Mouse (Mus musculus): Measurements from ENCODE around the gene Gabpb1. TPM values are rescaled to one million over a fixed set of nuclear protein-coding genes. Genes with fewer than 3 reads are reported as not detected.
"Not testable (repeated sequence)": the region's sequence is repeated elsewhere in the genome, so short reads cannot be mapped to it uniquely, and the experiment has no call there.

Gabpb1 gene
- polyA plus RNA-seq, 1 experiment from 2014 or later, result 23.2 TPM

GRCm38 (mm10) chr2:126640298-126640697 lies 35.8 kb downstream of the Gabpb1 start:
- H3K4me2 ChIP-seq, result no peak overlapping the region
- no peak for ATAC-seq (ENCODE audit: insufficient read depth)
- peaks cover 56% of the 10 kb centered on the region for H3K36me3 ChIP-seq (replicated peaks)
- H3K9ac ChIP-seq, result no peak overlapping the region
- H3K9me3 ChIP-seq (replicated peaks), result no peaks in the 10 kb centered on the region
- WGBS (ENCODE audit: insufficient replicate concordance), result 72% methylated on average over 2 of the region's 2 CpGs
- H3K27ac ChIP-seq (replicated peaks), result no peak overlapping the region
- peaks cover 10% of the 10 kb centered on the region for H3K4me1 ChIP-seq (replicated peaks)
- no peak overlapping the region for H3K4me3 ChIP-seq (replicated peaks)
- no peaks in the 10 kb centered on the region for H3K27me3 ChIP-seq

DNA sequence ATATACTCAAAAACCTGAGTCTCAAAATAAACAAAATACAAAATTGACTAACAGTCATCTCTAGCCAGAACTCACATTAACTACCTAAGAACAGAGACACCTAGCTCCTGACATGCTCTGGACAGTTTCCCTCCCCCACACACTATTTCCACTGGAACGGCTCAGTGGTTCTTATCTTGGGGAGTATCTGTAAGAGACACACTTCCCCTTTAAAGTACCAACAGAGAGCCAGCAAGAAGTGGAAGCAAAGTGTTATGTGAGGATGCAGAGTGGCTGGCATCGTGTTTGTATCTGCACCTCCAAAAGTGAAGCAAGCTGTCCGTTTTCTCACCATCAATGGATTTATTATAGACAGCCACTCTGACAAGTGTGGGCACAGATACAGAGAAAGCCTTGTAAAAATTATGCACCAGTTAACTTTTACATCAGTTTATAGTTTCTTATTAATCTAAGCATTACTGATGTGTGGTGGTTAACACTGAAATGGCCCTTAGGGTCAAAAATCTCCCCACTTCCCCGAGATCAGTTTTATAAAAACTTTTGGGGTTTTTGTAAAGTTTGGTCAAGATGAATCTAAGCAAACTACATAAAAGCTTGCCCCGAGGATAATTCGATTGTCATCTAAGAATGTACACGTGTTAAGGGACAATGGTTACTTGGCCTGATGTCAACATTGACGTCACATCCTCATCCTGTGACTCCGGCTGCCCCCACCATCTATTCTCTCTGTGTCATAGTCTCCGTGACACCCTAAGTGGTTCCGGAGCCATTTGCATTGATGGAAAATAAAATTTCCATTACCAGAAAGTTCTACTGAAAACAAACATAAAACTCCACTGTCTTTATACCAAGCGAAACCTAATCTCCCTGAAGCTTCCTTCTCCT lies 40.0 kb downstream of the Gabpb1 start:
- Histone ChIP-seq H3K4me3 (replicated peaks) (no peak overlapping the region), H3K27me3 (no peaks in the 10 kb centered on the region), H3K4me2 (no peak overlapping the region), H3K9ac (no peak overlapping the region), H3K4me1 (replicated peaks) (peaks cover 10% of the 10 kb centered on the region), H3K27ac (replicated peaks) (no peak overlapping the region; the same call in 1 of the 2 replicates), H3K9me3 (replicated peaks) (no peaks in the 10 kb centered on the region), H3K36me3 (replicated peaks) (peaks cover 43% of the 10 kb centered on the region)
- no peak for ATAC-seq (ENCODE audit: insufficient read depth)
- WGBS (ENCODE audit: insufficient replicate concordance), result 44% methylated on average over 12 of the region's 12 CpGs

DNA sequence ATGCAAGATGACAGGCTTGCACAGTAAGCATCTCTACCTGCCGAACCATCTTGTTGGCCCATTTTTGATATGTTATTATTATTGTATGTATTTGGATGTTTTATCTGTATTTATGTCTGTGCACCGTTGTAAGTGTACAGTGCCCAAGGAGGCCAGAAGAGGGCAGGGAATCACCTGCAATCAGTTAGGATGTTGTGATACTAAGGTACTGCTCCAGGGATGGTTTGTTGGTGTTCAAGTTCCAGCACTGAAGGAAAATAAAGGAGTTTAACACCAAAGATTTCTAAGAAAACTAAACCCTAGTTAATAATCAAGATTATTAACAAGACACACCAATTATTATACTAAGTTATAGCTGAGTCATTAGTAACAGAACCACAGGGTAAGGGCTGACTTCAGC lies 43.0 kb downstream of the Gabpb1 start:
- Histone ChIP-seq H3K4me1 (replicated peaks) (peaks cover 10% of the 10 kb centered on the region), H3K36me3 (replicated peaks) (peaks cover 35% of the 10 kb centered on the region), H3K9me3 (replicated peaks) (no peaks in the 10 kb centered on the region), H3K27me3 (no peaks in the 10 kb centered on the region), H3K9ac (no peak overlapping the region), H3K27ac (replicated peaks) (no peak overlapping the region), H3K4me2 (no peak overlapping the region), H3K4me3 (replicated peaks) (no peak overlapping the region)
- WGBS (ENCODE audit: insufficient replicate concordance), result 70% methylated on average over 2 of the region's 2 CpGs
- no peak for ATAC-seq (ENCODE audit: insufficient read depth)

GRCm38 (mm10) chr2:126628455-126628995 lies 47.6 kb downstream of the Gabpb1 start:
- 79% methylated on average over 9 of the region's 9 CpGs for WGBS (ENCODE audit: insufficient replicate concordance)
- no peak overlapping the region for H3K4me2 ChIP-seq

DNA sequence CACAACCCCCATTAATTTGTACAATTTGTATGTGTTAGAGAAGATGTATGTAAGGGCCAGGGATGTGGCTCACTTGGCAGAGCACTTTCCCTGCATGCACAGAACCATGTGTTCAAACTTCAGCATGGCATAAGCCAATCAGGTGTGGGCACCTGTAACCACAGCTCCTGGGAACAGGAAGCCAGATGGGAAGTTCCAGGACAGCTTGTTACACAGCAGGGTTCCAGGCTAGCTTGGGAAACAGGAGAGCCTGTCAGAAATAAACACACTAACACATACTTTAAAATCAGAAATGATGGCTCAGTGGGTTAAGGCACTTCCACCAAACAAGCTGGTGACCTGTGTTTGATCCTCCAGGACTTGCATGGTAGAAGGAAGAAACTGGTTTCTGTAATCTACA lies 53.0 kb downstream of the Gabpb1 start:
- ATAC-seq (ENCODE audit: insufficient read depth), result no peak

More at GRCm38 (mm10) chr2:126628455-126628995, 47.6 kb downstream of the Gabpb1 start:
- Histone ChIP-seq H3K9me3 (replicated peaks) (no peaks in the 10 kb centered on the region), H3K4me3 (replicated peaks) (no peak overlapping the region), H3K27me3 (no peaks in the 10 kb centered on the region), H3K36me3 (replicated peaks) (peaks cover 25% of the 10 kb centered on the region), H3K27ac (replicated peaks) (no peak overlapping the region), H3K4me1 (replicated peaks) (no peaks in the 10 kb centered on the region; the same call in 1 of the 2 replicates), H3K9ac (no peak overlapping the region)
- no peak for ATAC-seq (ENCODE audit: insufficient read depth)

DNA sequence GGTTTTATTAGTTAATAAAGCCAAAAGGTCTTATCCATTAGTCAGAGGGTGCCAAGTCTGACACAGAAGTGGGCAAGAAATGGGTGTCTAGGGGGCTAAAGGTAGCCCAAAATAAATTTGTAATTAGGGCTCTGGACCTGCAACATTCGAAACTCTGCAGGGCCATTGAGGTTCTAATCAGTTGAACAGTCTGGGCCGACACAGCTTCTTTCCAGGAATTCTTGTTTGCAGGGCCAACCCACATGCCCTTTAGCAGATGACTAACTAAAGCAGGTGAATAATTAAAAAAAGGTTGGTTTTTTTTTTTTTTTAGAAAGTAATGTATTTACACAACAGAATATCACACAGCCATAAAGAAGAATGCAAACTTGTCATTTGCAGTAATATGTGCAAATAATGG lies 53.7 kb downstream of the Gabpb1 start:
- H3K4me3 ChIP-seq (replicated peaks), result no peak overlapping the region
- no peaks in the 10 kb centered on the region for H3K9me3 ChIP-seq (replicated peaks)
- ATAC-seq (ENCODE audit: insufficient read depth), result no peak
- H3K4me1 ChIP-seq (replicated peaks), result peaks cover 15% of the 10 kb centered on the region
- no peaks in the 10 kb centered on the region for H3K27me3 ChIP-seq
- WGBS (ENCODE audit: insufficient replicate concordance), result 40% methylated on average over 2 of the region's 2 CpGs
- H3K27ac ChIP-seq (replicated peaks), result no peak overlapping the region
- no peaks in the 10 kb centered on the region for H3K36me3 ChIP-seq (replicated peaks)
- no peak overlapping the region for H3K9ac ChIP-seq
- H3K4me2 ChIP-seq, result no peak overlapping the region

More for the DNA sequence above, 53.0 kb downstream of the Gabpb1 start:
- Histone ChIP-seq H3K27me3 (no peaks in the 10 kb centered on the region), H3K27ac (replicated peaks) (no peak overlapping the region), H3K36me3 (replicated peaks) (no peaks in the 10 kb centered on the region; the same call in 1 of the 2 replicates), H3K4me2 (no peak overlapping the region), H3K9me3 (replicated peaks) (no peaks in the 10 kb centered on the region), H3K9ac (no peak overlapping the region), H3K4me1 (replicated peaks) (peaks cover 14% of the 10 kb centered on the region), H3K4me3 (replicated peaks) (no peak overlapping the region)

GRCm38 (mm10) chr2:126619249-126619704 lies 56.9 kb downstream of the Gabpb1 start, which contains the start of gene Hdc:
Hdc (minus strand) TSS chr2:126619299.
- H3K4me2 ChIP-seq, result peak within 1 kb of the TSS; percentile 16
- H3K36me3 ChIP-seq (replicated peaks), result no peaks in the 10 kb centered on the region
- peaks cover 15% of the 10 kb centered on the region; the same call in 1 of the 2 replicates for H3K4me1 ChIP-seq (replicated peaks)
- no peak within 1 kb of the TSS for H3K4me3 ChIP-seq (replicated peaks)
- H3K27ac ChIP-seq (replicated peaks), result 0 out of 2 replicates have a peak within 1 kb of the TSS, but pooled peaks have one; percentile 22
- no peaks in the 10 kb centered on the region for H3K9me3 ChIP-seq (replicated peaks)
- ATAC-seq (ENCODE audit: insufficient read depth), result no peak
- no peaks in the 10 kb centered on the region for H3K27me3 ChIP-seq
- 24% methylated on average over 14 of the region's 14 CpGs for WGBS (ENCODE audit: insufficient replicate concordance)
- H3K9ac ChIP-seq, result no peak within 1 kb of the TSS

DNA sequence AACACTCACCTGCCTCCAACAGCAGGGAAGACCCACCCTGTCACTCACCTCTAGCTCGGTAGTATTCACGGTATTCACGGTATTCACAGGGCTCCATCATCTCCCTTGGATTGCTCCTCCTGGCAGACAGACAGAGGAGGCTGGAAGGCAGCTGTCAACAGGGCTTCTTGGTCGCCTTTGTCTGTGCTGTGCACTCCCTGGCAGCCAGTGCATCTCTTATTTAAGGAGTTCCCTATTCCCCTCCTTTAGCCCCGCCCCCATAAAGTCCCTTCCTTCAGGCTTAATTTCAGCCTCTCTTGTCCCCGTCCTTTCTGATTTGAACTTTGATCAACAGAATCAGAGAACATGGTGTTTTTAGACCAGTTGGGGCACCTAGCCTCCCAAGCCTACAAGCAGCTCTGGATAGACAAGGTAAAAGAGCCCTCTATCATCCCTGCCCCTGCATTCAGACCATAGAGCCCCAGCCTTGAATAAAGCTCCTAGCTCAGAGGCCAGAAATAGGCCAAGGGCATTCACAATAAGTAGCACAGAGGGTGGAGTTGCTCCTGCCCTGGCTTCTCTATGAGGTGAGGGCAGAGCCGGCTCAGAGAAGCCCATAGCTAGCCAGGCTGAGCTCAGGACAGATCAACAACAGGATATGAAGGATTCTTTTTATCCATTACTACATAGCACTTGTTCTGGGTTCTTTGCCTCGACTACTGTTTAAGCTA lies 57.5 kb downstream of the Gabpb1 start:
- no peak for ATAC-seq (ENCODE audit: insufficient read depth)
- no peak overlapping the region for H3K9ac ChIP-seq
- no peak overlapping the region for H3K4me3 ChIP-seq (replicated peaks)
- H3K27me3 ChIP-seq, result no peaks in the 10 kb centered on the region
- H3K4me1 ChIP-seq (replicated peaks), result peaks cover 15% of the 10 kb centered on the region; the same call in 1 of the 2 replicates
- WGBS (ENCODE audit: insufficient replicate concordance), result 19% methylated on average over 8 of the region's 8 CpGs
- no peaks in the 10 kb centered on the region for H3K36me3 ChIP-seq (replicated peaks)
- H3K4me2 ChIP-seq, result peak overlapping the region; percentile 16
- H3K27ac ChIP-seq (replicated peaks), result 0 out of 2 replicates have a peak overlapping the region, but pooled peaks have one; percentile 22
- no peaks in the 10 kb centered on the region for H3K9me3 ChIP-seq (replicated peaks)

- Histone ChIP-seq H3K36me3 (replicated peaks) (no peaks in the 10 kb centered on the region), H3K27me3 (no peaks in the 10 kb centered on the region), H3K27ac (replicated peaks) (no peak overlapping the region), H3K4me3 (replicated peaks) (no peak overlapping the region), H3K4me1 (replicated peaks) (peaks cover 15% of the 10 kb centered on the region; the same call in 1 of the 2 replicates), H3K9ac (no peak overlapping the region), H3K9me3 (replicated peaks) (no peaks in the 10 kb centered on the region), H3K4me2 (no peak overlapping the region)
- ATAC-seq (ENCODE audit: insufficient read depth), result no peak
- WGBS (ENCODE audit: insufficient replicate concordance), result 59% methylated on average over 3 of the region's 3 CpGs
Measured at GRCm38 (mm10) chr2:126615355-126615754, 60.8 kb downstream of the Gabpb1 start.

DNA sequence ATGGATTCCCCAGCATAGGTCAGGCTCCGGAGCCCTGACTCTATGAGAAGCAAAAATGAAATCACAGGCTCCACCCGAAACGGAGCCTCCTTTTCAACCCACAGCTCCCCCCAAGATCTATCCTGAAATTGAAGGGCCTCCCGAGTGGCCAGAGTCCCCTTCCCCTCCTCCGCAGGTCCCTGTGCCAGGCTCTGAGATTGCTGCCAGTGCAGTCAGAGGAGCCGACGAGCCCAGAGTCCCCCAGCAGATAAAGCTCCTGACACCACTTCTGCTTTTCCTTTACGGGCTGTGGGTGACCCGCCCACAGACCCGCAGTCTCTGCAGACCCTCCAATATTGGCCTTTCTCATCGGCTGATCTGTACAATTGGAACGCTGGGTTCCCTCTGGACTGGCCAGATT lies 66.5 kb downstream of the Gabpb1 start:
- H3K27me3 ChIP-seq; ATAC-seq (ENCODE audit: insufficient read depth); H3K4me2 ChIP-seq; H3K4me1 ChIP-seq (replicated peaks); H3K27ac ChIP-seq (replicated peaks); H3K9me3 ChIP-seq (replicated peaks); H3K4me3 ChIP-seq (replicated peaks); H3K36me3 ChIP-seq (replicated peaks); H3K9ac ChIP-seq: not testable (repeated sequence)
- 26% methylated on average over 12 of the region's 12 CpGs for WGBS (ENCODE audit: insufficient replicate concordance)
